Mouse (Mus musculus) heart, embryonic 16.5 days (tissue): ENCODE measurements around the gene Slc11a2. TPM values are rescaled to one million over a fixed set of nuclear protein-coding genes. Genes with fewer than 3 reads are reported as not detected.
"Not testable (repeated sequence)": the region's sequence is repeated elsewhere in the genome, so short reads cannot be mapped to it uniquely, and the experiment has no call there.

Experiments used
- ATAC-seq: fragments of 200-750 bp; cut with Nextera tagmentation; replicated peaks from 2 replicates; pipeline ENCODE4 v1.8.0; 2017; ENCODE audit warnings: moderate number of reproducible peaks; ENCODE audit not compliant: insufficient read depth, low FRiP score; ENCODE audit errors: extremely low read depth
- H3K27ac ChIP-seq: fragments of 300-500 bp; sonication (generic); 2 replicates; pipeline ENCODE4 v1.5.1; 2014; ENCODE audit warnings: mild to moderate bottlenecking, low read length, control low read depth, moderate library complexity
- H3K27me3 ChIP-seq: fragments of 300-500 bp; sonication (generic); 2 replicates; pipeline ENCODE4 v1.6.1; 2014; ENCODE audit warnings: low read length, mixed read lengths; ENCODE audit not compliant: control insufficient read depth, insufficient read depth
- H3K36me3 ChIP-seq: fragments of 300-500 bp; sonication (generic); 2 replicates; pipeline ENCODE4 v1.6.1; 2014; ENCODE audit not compliant: control insufficient read depth, insufficient read depth
- H3K4me1 ChIP-seq: fragments of 300-500 bp; sonication (generic); 2 replicates; pipeline ENCODE4 v1.6.1; 2014; ENCODE audit warnings: low read length, mixed read lengths; ENCODE audit not compliant: control insufficient read depth, insufficient read depth
- H3K4me2 ChIP-seq: fragments of 300-500 bp; sonication (generic); 2 replicates; pipeline ENCODE4 v1.6.1; 2014; ENCODE audit warnings: low read depth, mild to moderate bottlenecking, control low read depth, low read length
- H3K4me3 ChIP-seq: fragments of 300-500 bp; sonication (generic); 2 replicates; pipeline ENCODE4 v1.5.1; 2014; ENCODE audit warnings: mild to moderate bottlenecking, control low read depth, low read length
- H3K9ac ChIP-seq: fragments of 300-500 bp; sonication (generic); 2 replicates; pipeline ENCODE4 v1.6.1; 2014; ENCODE audit warnings: low read length, control low read depth
- H3K9me3 ChIP-seq: fragments of 300-500 bp; sonication (generic); replicated peaks from 2 replicates; pipeline ENCODE4 v1.6.1; 2016; ENCODE audit warnings: low read length; ENCODE audit not compliant: control insufficient read depth
- WGBS: fragments of 180-500 bp; shearing (Covaris S2); extraction: QIAGEN DNeasy Blood & Tissue Kit; methylation state at CpG from one replicate; pipeline ENCODE4 v1.1.7; 2014; 5-methylcytosine and 5-hydroxymethylcytosine counted together
- polyA plus RNA-seq: library from polyadenylated mRNA; unstranded; fragments of >200 nt; fragmentation: Nextera tagmentation; extraction: Ambion mirVana; gene quantifications from 2 replicates; pipeline ENCODE4 v1.2.1, GENCODE M21; 2015

Gene Slc11a2
- polyA plus RNA-seq, 1 experiment from 2014 or later: 18.6 TPM

DNA sequence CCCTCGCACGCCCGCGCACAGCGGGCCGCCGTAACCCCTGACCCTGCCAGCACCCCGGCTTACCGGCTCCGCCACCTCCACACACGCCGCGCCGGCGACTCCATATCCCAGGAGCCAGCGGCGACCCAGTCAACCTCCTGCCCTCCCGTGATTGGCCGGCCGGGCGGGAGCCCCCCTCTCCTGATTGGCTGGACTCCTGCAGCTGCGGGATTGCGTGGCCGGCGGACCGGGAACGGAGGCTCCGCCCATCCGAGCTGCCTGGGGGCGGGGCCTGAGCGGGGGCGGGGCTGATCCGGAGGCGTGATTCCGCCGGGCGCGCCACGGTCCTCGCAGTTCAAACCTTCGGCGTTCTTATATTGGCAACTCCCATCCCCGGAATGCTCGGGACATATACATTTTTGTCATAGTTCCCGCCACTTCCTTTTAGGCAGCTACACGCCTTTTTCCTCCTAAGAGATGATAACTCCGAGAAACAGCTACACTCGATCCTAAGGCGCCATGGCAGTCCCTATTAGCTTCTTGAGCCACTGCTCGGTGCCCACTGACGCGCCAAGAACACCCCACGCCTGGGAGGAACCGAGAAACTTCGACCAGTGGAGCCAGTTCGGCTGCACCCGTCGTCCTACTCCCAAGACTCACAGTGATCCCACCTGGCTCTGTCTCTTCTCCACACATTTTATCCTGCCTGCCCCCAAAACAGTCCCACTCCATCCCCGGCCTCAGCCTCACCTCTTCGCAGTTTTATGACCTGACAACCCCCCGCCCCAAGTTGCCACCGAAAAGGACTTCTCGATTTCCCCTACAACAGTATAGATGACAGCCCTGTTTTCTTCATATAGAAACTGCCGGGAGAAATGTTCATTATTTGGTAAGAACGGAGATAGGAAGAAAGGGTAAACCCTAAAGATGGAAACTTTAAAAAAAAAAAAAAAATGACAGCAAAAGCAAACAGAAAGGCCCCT, 1.7 kb downstream of the Slc11a2 start:
- peak; percentile 98 for ATAC-seq
- Histone ChIP-seq H3K9me3 (no peaks in the 10 kb centered on the region), H3K27ac (0 out of 2 replicates have a peak overlapping the region, but pooled peaks have one; percentile 20), H3K4me1 (peaks cover 39% of the 10 kb centered on the region), H3K36me3 (no peaks in the 10 kb centered on the region), H3K9ac (peak overlapping the region; percentile 95), H3K4me3 (peak overlapping the region; percentile 89), H3K4me2 (peak overlapping the region; percentile 100), H3K27me3 (peaks cover 8% of the 10 kb centered on the region)
- WGBS: under 1% methylated on average over 64 of the region's 65 CpGs

DNA sequence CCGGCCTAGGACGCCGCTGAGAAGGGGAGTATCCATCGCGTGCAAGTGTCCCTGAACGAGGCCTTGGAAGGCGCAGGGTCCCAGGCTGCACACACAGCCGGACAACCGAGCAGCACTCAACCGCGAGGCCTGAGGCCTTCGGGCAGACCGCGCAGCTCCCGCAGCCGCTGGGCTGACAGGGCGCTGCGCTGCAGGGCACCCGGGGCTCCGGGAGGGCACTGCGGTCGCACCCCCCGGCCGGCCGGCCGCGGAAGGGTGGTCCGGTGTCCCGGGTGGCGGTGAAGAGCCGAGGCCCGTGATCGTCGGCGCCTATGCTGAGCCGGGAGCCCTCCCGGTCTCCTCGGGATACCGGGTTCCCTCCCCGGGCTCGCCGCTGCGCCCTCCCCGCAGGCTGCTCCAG, 2.4 kb downstream of the Slc11a2 start:
- Histone ChIP-seq H3K9me3 (no peaks in the 10 kb centered on the region), H3K27me3 (peaks cover 8% of the 10 kb centered on the region), H3K36me3 (no peaks in the 10 kb centered on the region), H3K9ac (peak overlapping the region; percentile 95), H3K4me1 (peaks cover 39% of the 10 kb centered on the region), H3K27ac (peak overlapping the region; percentile 46), H3K4me2 (peak overlapping the region; percentile 100), H3K4me3 (peak overlapping the region; percentile 89)
- ATAC-seq: peak; percentile 50
- under 1% methylated on average over 38 of the region's 44 CpGs for WGBS

DNA sequence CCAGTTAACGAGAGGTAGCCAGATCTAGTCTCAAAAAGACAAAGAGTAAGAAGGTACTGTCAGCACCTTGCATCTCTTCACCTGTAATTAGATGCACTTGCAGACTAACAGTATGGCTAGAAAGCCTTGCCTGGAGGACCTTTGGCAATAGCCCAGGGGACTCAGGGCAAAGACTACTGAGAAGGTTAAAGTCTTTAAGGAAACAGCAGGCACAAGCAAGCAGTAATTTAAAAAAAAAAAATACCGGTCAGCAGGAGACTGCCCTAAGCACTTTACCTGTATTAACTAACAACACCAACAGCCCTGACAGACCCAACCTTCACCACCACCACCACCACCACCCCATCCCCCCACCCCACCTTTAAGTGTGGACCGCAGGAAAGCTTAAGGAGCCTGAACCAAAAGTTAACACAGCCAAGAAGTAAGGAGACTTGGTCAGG, 3.1 kb downstream of the Slc11a2 start, which contains the start of gene Gm5475:
Gene Gm5475 (plus strand): TSS at position 390 of the 440 bp plus-strand sequence.
- ATAC-seq: not testable (repeated sequence)
- peaks cover 39% of the 10 kb centered on the region for H3K4me1 ChIP-seq

DNA sequence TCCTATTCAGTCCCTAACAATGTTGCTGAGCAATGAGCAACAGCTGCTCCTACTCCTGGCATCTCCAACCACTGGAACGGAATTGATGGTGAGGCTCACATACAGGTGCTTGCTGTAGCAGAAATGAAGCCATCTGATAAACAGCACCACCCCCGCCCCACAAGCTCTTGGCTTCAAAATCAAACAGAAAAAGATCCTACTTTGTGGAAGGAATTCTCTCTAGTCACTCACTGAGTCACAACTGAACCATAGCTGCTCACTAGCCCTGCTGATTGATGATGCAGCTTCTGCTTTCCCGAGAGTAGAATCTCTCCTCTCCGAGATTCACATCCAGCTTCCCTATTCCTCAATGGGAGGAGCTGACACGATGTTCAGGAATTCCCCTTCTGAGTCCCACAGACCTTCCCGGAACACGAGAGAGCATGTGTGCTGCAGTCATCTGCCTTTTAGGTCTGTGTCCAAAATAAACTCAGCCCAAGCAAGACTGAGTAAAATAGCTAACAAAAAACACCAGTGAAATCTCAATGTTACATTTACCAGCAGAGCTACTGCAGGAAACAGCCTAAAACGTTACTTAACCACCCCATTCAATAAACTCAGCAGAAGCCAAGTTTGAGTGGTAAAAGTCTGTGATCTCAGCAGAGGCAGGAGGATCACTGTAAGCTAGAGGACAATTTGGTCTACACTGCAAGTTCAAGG, 3.7 kb downstream of the Slc11a2 start:
- WGBS: 35% methylated on average over 8 of the region's 8 CpGs
- H3K27me3 ChIP-seq: peaks cover 8% of the 10 kb centered on the region
- H3K36me3 ChIP-seq: no peaks in the 10 kb centered on the region
- no peak overlapping the region; the same call in 1 of the 2 replicates for H3K9ac ChIP-seq
- ATAC-seq: no peak
- H3K9me3 ChIP-seq: no peaks in the 10 kb centered on the region
- H3K4me2 ChIP-seq: peak overlapping the region; percentile 100
- 0 out of 2 replicates have a peak overlapping the region, but pooled peaks have one; percentile 2 for H3K27ac ChIP-seq
- peaks cover 39% of the 10 kb centered on the region for H3K4me1 ChIP-seq
- peak overlapping the region; percentile 89 for H3K4me3 ChIP-seq

More for the DNA sequence above, 3.1 kb downstream of the Slc11a2 start, which contains the start of gene Gm5475:
- Histone ChIP-seq H3K4me2 (peak within 1 kb of the TSS; percentile 100), H3K4me3 (peak within 1 kb of the TSS; percentile 89), H3K27ac (peak within 1 kb of the TSS; percentile 46), H3K9ac (peak within 1 kb of the TSS; percentile 95)
- WGBS: 34% methylated on average over 3 of the region's 3 CpGs
- H3K36me3 ChIP-seq, H3K27me3 ChIP-seq, H3K9me3 ChIP-seq: not testable (repeated sequence)

DNA sequence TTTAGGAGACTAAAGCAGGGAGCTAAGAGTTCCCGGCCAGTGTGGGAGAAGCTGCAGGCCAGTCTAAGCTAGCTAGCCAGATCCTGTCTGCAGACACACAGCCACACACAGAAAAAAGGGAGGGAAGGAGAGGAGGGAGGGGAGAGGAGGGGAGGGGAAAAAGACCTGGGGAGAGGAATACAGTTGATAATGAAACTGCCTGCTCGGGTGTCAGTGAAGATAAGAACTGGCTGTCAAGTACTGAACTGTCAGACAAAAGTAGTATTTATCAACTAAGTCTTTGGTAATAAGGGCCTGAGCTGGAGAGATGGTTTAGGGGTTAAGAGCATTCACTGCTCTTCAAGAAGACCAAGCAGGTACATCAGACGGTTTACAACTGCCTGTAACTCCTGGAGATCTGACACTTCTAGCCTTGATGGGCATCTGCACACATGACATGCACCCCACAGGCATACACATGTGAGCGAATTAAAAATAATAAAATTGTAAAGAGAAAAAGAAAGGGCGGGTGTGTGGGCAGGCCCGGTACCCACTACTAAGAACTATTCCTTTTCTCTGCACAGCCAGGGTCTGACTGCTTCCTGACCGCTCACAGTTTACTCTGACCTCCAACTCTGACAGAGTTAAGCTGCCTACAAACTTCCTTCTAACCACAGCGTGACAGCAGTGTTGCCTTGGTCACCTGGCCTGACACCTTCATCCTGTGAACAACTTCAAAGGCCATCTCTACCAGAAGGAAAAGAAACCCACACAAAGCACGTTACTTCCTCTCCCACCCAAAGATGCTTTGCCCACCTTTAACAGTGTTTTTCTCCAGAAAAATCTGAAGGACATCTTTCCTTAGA, 4.7 kb downstream of the Slc11a2 start:
- Histone ChIP-seq H3K27me3 (peaks cover 3% of the 10 kb centered on the region), H3K27ac (peak overlapping the region; percentile 47), H3K9ac (peak overlapping the region; percentile 58), H3K4me1 (peaks cover 46% of the 10 kb centered on the region), H3K36me3 (no peaks in the 10 kb centered on the region), H3K9me3 (no peaks in the 10 kb centered on the region), H3K4me2 (peak overlapping the region; percentile 31), H3K4me3 (no peak overlapping the region)
- no peak for ATAC-seq
- 47% methylated on average over 9 of the region's 9 CpGs for whole genome bisulfite sequencing

DNA sequence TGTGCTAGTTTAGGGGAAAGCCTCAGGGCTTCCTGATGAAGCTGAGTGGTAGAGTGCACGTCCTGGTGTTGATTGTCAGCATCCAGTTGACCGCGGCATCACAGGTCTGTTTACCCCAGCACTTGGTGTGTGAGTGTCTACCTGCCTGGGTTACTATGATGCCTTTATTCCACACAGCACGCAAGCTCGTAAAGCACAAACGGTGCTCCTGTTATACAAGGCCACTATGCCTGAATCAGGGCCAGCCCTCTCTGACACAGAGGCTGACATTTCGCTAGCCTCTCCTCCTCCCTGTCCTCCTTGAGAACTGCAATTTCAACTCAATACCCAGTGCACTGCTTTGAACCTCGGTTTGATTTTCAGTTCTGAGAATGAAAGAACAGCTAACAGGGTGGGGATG, 5.6 kb downstream of the Slc11a2 start:
- Histone ChIP-seq H3K4me3 (no peak overlapping the region), H3K27ac (peak overlapping the region; percentile 38; the same call in 1 of the 2 replicates), H3K4me1 (peaks cover 50% of the 10 kb centered on the region), H3K9ac (peak overlapping the region; percentile 58), H3K4me2 (peak overlapping the region; percentile 31), H3K9me3 (no peaks in the 10 kb centered on the region), H3K36me3 (no peaks in the 10 kb centered on the region), H3K27me3 (no peaks in the 10 kb centered on the region)
- 64% methylated on average over 8 of the region's 8 CpGs for WGBS
- ATAC-seq: no peak

DNA sequence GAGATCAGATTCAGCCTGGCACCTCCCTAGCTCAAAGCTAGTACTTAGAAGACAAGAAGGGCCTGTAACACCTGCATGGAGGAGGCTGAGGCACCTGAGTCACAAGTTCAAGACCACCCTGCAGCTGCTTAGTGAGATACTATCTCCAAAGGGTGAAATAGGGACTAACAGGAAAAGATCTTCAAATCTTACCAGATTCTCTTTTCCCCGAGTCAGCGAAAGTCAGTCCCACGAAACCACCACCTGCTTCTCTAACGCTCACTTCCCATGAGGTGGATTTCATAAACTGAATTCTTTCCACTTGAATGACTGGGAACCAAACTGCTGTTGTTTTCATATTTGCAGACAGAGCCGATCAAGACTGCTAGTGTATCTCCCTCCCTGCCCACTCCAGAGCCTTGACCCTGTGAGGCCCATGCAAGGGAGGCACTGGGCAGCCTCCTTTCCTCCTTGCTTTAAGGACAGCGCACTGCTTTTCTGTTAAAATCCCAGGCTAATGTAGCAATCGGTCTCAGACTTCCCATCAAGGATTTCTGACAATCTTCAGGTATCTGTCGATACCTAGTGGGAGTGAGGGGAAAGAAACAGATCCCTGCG, 6.9 kb downstream of the Slc11a2 start:
- H3K4me2 ChIP-seq: no peak overlapping the region
- H3K27me3 ChIP-seq: no peaks in the 10 kb centered on the region
- ATAC-seq: no peak
- H3K27ac ChIP-seq: no peak overlapping the region
- H3K4me1 ChIP-seq: peaks cover 40% of the 10 kb centered on the region
- H3K36me3 ChIP-seq: no peaks in the 10 kb centered on the region
- no peak overlapping the region for H3K9ac ChIP-seq
- WGBS: 74% methylated on average over 9 of the region's 9 CpGs
- H3K9me3 ChIP-seq: no peaks in the 10 kb centered on the region
- H3K4me3 ChIP-seq: no peak overlapping the region

DNA sequence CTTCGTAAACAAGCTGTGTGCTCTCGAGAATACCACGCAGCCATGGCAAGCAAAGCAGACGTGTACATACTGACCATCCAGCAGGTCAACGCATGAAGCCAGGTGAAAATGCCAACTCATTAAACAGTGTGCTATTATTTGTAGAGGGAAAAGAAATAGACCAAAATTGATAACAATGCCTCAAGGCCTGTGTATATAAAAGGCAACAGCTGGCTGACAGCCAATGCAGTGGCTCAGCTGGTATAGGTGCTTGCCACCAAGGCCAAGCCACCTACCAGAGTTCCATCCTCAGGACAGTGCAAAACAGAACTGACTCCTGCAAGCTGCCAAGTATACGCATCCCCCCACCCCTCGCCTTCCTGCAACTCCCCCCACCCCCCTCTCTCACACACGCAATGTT, 9.2 kb downstream of the Slc11a2 start:
- Histone ChIP-seq H3K4me2 (no peak overlapping the region), H3K27ac (0 out of 2 replicates have a peak overlapping the region, but pooled peaks have one; percentile 13), H3K36me3 (no peaks in the 10 kb centered on the region), H3K27me3 (no peaks in the 10 kb centered on the region), H3K9ac (no peak overlapping the region), H3K9me3 (no peaks in the 10 kb centered on the region), H3K4me1 (peaks cover 30% of the 10 kb centered on the region), H3K4me3 (no peak overlapping the region)
- no peak for ATAC-seq
- 77% methylated on average over 8 of the region's 8 CpGs for WGBS
